Mouse (Mus musculus) stomach, embryonic 16.5 days (tissue): ENCODE measurements at regions not wholly inside any gene's neighbourhood (a gene's known extent, or its start where the extent isn't known, plus 50 kb on each side); places are given as distances from the start of the nearest gene placed in this dataset.

Experiments
- ATAC-seq: fragments of 200-750 bp; cut with Nextera tagmentation; 2 replicates; pipeline ENCODE4 v1.8.0; 2017; ENCODE audit warnings: moderate number of reproducible peaks, moderate TSS enrichment; ENCODE audit not compliant: insufficient read depth, low FRiP score
- H3K27ac ChIP-seq: fragments of 300-500 bp; sonication (generic); 2 replicates; pipeline ENCODE4 v1.5.1; 2014; ENCODE audit warnings: low read length
- H3K27me3 ChIP-seq: fragments of 300-500 bp; sonication (generic); 2 replicates; pipeline ENCODE4 v1.6.1; 2014; ENCODE audit warnings: low read length, control low read depth, mixed read lengths; ENCODE audit not compliant: control insufficient read depth, insufficient read depth
- H3K36me3 ChIP-seq: fragments of 300-500 bp; sonication (generic); 2 replicates; pipeline ENCODE4 v1.6.1; 2014; ENCODE audit warnings: low read length; ENCODE audit not compliant: control insufficient read depth, insufficient read depth
- H3K4me1 ChIP-seq: fragments of 300-500 bp; sonication (generic); 2 replicates; pipeline ENCODE4 v1.6.1; 2014; ENCODE audit warnings: low read length, control low read depth, mixed read lengths; ENCODE audit not compliant: control insufficient read depth, insufficient read depth
- H3K4me2 ChIP-seq: fragments of 300-500 bp; sonication (generic); 2 replicates; pipeline ENCODE4 v1.6.1; 2014; ENCODE audit warnings: low read depth, low read length, mixed read lengths
- H3K4me3 ChIP-seq: fragments of 300-500 bp; sonication (generic); replicated peaks from 2 replicates; pipeline ENCODE4 v1.5.1; 2014; ENCODE audit warnings: mild to moderate bottlenecking, low read length
- H3K9ac ChIP-seq: fragments of 300-500 bp; sonication (generic); 2 replicates; pipeline ENCODE4 v1.6.1; 2014; ENCODE audit warnings: low read length
- H3K9me3 ChIP-seq: fragments of 300-500 bp; sonication (generic); replicated peaks from 2 replicates; pipeline ENCODE4 v1.6.1; 2016; ENCODE audit warnings: low read length, control low read depth; ENCODE audit not compliant: control insufficient read depth
- WGBS: fragments of 180-500 bp; shearing (Covaris S2); extraction: QIAGEN DNeasy Blood & Tissue Kit; methylation state at CpG from one replicate; pipeline ENCODE4 v1.1.7; 2014; 5-methylcytosine and 5-hydroxymethylcytosine counted together

DNA sequence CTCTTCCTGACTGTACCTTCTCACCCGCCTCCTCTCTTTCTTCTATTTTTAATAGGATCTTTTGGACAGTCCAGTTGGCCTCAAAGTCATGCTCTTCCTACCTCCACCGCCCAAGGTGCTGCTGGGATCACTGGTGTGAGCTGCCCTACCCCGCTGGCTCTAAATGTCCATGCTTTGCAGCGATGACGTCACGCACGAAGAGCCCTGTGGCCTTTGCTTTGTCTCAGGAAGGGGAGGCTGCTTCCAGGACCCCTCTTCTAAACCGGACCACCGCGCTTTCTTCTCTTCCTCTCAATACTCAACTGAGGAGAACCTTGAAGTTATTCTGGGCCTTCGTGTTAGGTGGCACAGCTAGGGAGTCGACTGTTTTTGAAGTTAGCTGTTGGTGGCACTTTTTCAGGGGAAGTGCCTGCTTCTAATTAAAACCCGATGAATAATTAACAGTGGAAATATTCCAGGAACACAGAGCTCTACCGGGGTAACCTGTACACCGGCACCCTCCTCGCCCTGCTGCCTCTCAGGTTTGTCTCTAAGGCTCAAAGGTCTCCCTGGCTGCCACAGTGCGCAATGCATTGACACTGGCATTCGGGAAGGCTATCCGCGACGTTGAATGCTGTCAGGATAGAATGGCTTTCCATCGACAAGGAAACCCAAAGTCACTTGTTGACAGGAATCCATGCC lies 188.7 kb downstream of the Ifng start:
- no peaks in the 10 kb centered on the region for H3K4me1 ChIP-seq
- no peak overlapping the region for H3K27ac ChIP-seq
- no peak for ATAC-seq
- no peaks in the 10 kb centered on the region for H3K27me3 ChIP-seq
- WGBS, result 90% methylated on average over 22 of the region's 22 CpGs
- H3K9me3 ChIP-seq, result no peaks in the 10 kb centered on the region
- H3K4me2 ChIP-seq, result no peak overlapping the region
- H3K4me3 ChIP-seq, result no peak overlapping the region
- no peaks in the 10 kb centered on the region for H3K36me3 ChIP-seq
- H3K9ac ChIP-seq, result no peak overlapping the region

DNA sequence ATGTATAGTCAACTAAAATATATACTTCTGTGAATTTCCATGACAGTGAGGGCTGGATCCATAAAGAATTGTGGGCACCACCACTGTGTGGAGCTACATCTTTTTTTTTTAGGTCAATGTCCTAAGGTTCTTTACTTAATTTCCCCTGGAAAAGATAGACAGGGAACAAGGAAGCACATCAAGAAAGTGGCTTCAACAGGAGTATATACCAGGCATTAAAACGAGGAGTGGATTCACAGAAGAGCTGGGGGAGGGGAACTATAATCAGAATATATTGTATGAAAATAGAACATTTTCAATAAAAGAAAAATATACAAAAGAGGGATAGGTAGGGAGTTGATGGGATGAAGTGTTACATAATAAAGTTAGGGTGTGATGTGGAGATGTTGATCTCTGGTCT lies 190.9 kb downstream of the Ifng start:
- ATAC-seq, result no peak
- H3K27me3 ChIP-seq, result no peaks in the 10 kb centered on the region
- 56% methylated on average over 1 of the region's 1 CpGs for WGBS

DNA sequence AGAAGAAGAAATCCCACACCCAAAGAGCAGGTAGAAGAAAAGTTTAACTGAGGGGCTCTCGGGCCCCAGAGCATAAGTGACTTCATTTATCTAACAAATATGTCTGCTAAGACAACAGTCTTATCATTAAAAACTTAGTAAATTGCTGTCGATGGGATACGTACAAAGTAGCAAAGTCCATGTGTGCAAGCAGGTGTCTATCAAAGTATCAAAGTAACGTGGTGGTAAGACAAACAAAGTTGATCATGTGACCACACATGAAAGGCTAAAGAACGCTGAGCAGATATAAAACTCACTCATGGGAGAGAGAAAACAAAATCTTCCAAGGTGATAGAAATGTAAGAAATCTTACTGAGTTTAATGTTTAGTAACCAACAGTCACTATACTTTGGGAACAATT lies 191.3 kb downstream of the Ifng start:
- WGBS, result 53% methylated on average over 5 of the region's 5 CpGs
- Histone ChIP-seq H3K9me3 (no peaks in the 10 kb centered on the region), H3K9ac (no peak overlapping the region), H3K4me2 (no peak overlapping the region), H3K4me3 (no peak overlapping the region), H3K27me3 (no peaks in the 10 kb centered on the region), H3K36me3 (no peaks in the 10 kb centered on the region), H3K27ac (no peak overlapping the region), H3K4me1 (no peaks in the 10 kb centered on the region)
- 0 out of 2 replicates have a peak, but pooled peaks have one; percentile 29 for ATAC-seq

More for the DNA sequence above, 190.9 kb downstream of the Ifng start:
- no peaks in the 10 kb centered on the region for H3K9me3 ChIP-seq
- H3K9ac ChIP-seq, result no peak overlapping the region
- no peak overlapping the region for H3K27ac ChIP-seq
- H3K4me2 ChIP-seq, result no peak overlapping the region
- H3K4me3 ChIP-seq, result no peak overlapping the region
- no peaks in the 10 kb centered on the region for H3K4me1 ChIP-seq
- no peaks in the 10 kb centered on the region for H3K36me3 ChIP-seq

DNA sequence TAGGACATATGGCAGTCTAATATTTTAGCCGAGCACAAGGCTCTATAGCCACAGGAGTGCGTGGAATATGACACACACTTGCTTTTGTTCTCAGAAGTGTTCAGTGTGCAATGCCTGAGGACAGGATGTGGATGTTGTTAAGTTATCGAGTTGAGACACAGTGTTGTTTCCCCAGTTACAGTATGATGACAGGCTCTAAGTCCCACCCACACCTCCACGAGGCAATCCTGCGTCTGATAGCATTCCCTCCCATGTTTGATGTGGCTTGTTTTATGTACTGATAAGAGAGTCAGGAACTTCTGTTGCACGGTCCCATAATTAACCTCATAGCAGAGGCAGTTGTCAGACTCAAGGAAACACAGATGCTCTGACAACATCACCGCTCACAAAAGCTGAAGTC lies 192.6 kb downstream of the Ifng start:
- no peak for ATAC-seq
- H3K27me3 ChIP-seq, result no peaks in the 10 kb centered on the region
- H3K27ac ChIP-seq, result no peak overlapping the region
- no peak overlapping the region for H3K9ac ChIP-seq
- H3K9me3 ChIP-seq, result no peaks in the 10 kb centered on the region
- no peak overlapping the region for H3K4me3 ChIP-seq
- no peak overlapping the region for H3K4me2 ChIP-seq
- no peaks in the 10 kb centered on the region for H3K36me3 ChIP-seq
- no peaks in the 10 kb centered on the region for H3K4me1 ChIP-seq
- 38% methylated on average over 7 of the region's 7 CpGs for WGBS

DNA sequence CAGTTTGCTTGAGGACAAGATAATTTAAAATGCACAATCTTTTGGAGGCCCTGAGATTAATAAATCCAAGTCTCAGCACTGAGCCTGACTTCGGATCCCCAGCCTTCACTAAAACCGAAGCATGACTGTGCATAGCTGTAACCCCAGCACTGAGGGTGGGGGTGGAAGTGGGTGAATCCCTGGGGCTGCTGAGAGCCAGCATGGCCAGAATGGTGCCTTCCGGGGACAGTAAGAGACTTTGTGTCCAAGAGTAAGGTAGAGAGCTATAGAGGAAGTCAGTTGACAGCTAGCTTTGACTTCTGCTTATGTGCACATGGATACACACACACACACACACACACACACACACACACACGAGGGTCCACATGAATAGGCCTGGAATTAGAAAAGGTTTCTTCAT lies 198.3 kb downstream of the Ifng start:
- Histone ChIP-seq H3K9ac (no peak overlapping the region), H3K4me3 (no peak overlapping the region), H3K4me1 (peaks cover 4% of the 10 kb centered on the region; the same call in 1 of the 2 replicates), H3K27ac (no peak overlapping the region), H3K27me3 (no peaks in the 10 kb centered on the region), H3K9me3 (no peaks in the 10 kb centered on the region), H3K4me2 (no peak overlapping the region), H3K36me3 (no peaks in the 10 kb centered on the region)
- no peak for ATAC-seq
- WGBS, result 77% methylated on average over 4 of the region's 4 CpGs

DNA sequence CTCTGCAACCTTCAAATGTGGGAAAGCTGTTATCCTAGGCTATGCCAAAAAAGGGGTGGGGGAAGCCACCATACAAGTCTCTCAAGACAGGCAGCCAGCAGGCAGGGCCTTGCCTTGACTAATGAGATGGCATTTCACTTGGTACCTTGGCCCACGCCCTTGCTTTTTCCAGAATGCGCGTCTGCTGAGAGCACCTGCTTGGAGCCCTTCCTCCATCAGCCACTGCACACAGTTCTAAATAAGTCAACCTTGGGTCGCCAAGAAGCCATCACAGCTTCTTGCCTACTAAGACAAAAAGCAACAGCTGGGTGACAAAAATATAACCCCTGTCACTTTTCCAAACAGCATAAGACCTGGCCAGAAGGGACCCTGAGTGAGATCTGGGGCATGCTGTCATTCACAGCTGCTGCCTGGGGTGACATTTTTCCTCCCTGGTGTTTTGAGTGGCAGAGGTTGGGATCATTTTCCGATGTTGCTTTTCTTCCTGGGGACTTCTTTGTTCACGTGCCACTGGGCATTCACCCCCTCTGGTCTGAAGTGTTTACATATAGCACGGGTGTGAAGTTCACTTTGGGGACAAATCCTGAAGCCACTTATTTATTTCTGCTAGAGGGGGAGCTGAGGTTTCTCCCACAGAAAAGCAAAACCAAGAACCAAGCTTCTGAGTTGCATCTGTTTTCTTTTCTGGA lies 199.4 kb downstream of the Ifng start:
- Histone ChIP-seq H3K4me3 (no peak overlapping the region), H3K9ac (no peak overlapping the region), H3K4me1 (peaks cover 4% of the 10 kb centered on the region; the same call in 1 of the 2 replicates), H3K27me3 (no peaks in the 10 kb centered on the region), H3K9me3 (no peaks in the 10 kb centered on the region), H3K4me2 (no peak overlapping the region), H3K27ac (no peak overlapping the region), H3K36me3 (no peaks in the 10 kb centered on the region)
- 51% methylated on average over 7 of the region's 7 CpGs for WGBS
- no peak for ATAC-seq

DNA sequence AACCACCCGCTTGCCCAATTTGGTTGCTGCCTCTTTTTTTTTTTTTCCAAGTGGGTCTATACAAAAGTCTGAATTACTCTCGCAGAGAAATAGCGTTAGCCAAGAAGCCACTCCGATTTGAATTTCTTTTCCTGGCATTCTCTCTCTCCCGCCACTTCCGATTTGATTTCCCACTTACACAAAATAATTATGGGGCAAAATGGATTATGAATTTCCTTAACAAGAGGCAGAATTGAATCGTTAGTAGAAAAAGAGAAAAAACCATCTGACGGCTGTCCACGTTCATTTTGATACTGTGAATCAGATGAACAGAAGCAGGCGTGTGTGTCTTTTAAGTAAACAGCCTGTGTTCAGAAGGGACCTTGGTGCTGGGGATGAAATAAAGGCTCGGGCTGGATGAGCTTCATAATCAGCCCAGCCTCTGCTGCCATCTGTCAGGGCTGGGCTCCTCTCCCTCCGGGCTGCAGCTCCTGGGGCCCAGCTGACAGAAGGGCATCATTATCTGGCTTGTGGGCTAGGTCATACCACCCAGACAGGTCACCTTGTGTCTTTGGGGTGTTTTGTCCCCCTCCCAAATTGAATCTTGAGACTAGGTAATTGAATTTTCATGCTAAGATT lies 200.1 kb downstream of the Ifng start:
- Histone ChIP-seq H3K36me3 (no peaks in the 10 kb centered on the region), H3K27ac (no peak overlapping the region), H3K9ac (no peak overlapping the region), H3K4me2 (no peak overlapping the region), H3K4me1 (peaks cover 4% of the 10 kb centered on the region; the same call in 1 of the 2 replicates), H3K27me3 (no peaks in the 10 kb centered on the region), H3K9me3 (no peaks in the 10 kb centered on the region), H3K4me3 (no peak overlapping the region)
- WGBS, result 50% methylated on average over 12 of the region's 12 CpGs
- no peak; the same call in 1 of the 2 replicates for ATAC-seq

DNA sequence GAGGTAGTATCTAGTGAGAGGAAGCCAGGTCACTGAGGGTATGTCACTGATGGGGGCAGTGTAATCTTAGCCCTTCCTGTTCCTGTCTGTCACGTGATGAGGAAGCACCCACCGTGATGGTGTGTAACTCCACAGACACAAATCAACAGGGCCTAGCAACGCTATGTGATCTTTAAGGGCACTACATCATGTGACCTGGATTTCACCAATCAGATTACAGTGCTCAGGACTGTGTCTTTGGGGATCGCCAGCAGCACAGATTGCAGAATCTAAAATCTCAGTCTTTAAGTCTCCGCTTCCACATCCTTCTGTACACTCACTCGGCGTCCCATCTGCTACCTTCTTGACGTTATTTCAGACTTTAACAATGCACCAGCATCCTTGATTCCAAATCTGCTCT lies 202.8 kb downstream of the Ifng start:
- H3K27ac ChIP-seq, result no peak overlapping the region
- H3K9me3 ChIP-seq, result no peaks in the 10 kb centered on the region
- no peak for ATAC-seq
- H3K36me3 ChIP-seq, result no peaks in the 10 kb centered on the region
- no peak overlapping the region for H3K9ac ChIP-seq
- whole genome bisulfite sequencing, result 80% methylated on average over 8 of the region's 8 CpGs
- H3K4me2 ChIP-seq, result no peak overlapping the region
- no peak overlapping the region for H3K4me3 ChIP-seq
- H3K27me3 ChIP-seq, result no peaks in the 10 kb centered on the region
- H3K4me1 ChIP-seq, result peaks cover 4% of the 10 kb centered on the region; the same call in 1 of the 2 replicates

DNA sequence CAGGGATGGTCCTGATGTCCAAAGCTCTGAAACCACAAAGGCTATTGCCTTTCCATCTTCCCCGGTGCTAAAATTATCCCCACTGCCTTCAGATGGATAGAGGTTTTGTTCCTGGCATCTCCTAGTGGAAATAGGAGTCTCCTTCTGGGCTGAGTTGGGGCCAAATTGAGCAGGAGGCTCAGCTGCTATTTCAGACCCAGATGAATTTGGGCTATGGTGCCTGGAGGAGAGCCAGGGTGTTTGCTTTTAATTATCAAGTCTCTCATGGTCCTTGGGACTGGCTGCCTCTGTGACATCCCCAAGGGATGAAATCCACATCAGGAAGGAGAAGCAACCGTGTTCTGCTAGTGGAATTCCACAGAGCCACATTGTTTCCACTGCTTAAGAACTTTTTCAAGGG lies 207.3 kb downstream of the Ifng start:
- H3K9me3 ChIP-seq, result no peaks in the 10 kb centered on the region
- no peak overlapping the region for H3K9ac ChIP-seq
- H3K27me3 ChIP-seq, result no peaks in the 10 kb centered on the region
- H3K27ac ChIP-seq, result no peak overlapping the region
- no peaks in the 10 kb centered on the region for H3K36me3 ChIP-seq
- 60% methylated on average over 2 of the region's 2 CpGs for WGBS
- H3K4me1 ChIP-seq, result no peaks in the 10 kb centered on the region
- ATAC-seq, result no peak
- no peak overlapping the region for H3K4me2 ChIP-seq
- H3K4me3 ChIP-seq, result no peak overlapping the region
